Mouse (Mus musculus) duodenum, adult 2 months (tissue): Measurements from ENCODE around the gene Sh2d6. TPM values are rescaled to one million over a fixed set of nuclear protein-coding genes. Genes with fewer than 3 reads are reported as not detected.

Experiments used
- polyA plus RNA-seq: library from polyadenylated mRNA; depleted of rRNA; stranded (reverse); fragments of >200 nt; gene quantifications from 2 replicates; pipeline ENCODE4 v1.2.3, GENCODE M21; 2012; ENCODE audit warnings: low replicate concordance; rRNA removed

Sh2d6 gene
- polyA plus RNA-seq, result 13.8 and 21.4 TPM in 2 replicates

DNA sequence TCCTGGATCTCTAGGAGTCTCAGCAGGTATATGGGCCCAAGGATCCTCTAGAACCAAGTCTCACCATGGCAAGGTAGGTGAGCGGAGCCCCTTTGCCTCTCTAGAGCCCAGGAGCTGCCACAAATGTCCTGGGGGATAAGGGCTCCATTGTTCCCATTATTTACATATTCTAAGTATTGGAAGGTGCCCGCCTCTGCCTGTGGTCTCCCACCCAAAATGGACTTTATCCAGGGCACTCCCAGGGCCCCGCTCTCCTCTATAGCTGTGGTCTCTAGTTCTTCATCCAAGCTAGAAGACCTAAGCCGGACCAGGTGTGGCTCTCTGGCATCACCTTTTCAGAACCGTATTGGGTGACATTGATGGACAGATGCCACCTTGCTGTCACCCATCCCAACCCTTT, at the start of gene Sh2d6:
TSS of gene Sh2d6 (minus strand) at position 101 of the 400 bp plus-strand sequence.

DNA sequence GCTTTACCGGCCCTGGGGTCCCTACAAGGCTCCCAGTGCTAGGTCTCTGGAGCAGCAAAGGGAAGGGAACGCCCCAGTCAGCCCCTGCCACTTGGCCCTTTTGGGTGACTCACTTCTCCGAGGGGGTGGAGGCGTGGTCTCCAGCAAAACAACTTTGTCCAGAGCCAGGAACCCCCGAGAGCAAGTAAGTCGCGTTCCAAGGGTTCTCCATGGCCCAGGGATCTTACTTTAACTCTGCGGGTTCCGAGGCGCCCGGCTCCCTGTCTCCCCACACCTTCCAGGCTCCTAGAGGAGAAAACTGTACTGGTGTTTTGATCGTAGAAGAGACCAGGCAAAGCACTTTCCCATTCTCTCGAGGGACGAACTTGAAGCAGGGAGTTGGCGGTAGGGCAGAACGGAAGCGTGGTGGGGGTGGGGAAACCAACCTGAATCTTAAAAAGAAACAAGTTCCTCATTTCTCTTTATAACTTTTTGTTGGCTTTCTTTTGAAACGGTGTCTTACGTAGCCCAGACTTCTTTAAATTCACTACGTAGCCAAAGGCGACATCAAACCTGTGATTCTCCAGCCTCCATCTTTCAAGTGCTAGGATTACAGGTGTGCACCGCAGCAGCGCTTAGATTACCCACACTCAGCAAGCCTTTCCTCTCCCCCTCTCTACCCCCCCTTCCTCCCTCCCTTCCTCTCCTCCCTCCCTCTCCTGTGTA, 22.9 kb upstream of the Sh2d6 start, which contains the start of gene Capg:
TSS of gene Capg (plus strand) at position 109 of the 705 bp plus-strand sequence.

Other genes starting within 250 kb of the Sh2d6 start
- 0.60 and 0.72 TPM in 2 replicates for gene Sftpb, start 217.1 kb downstream of the Sh2d6 start, polyA plus RNA-seq
- gene Usp39, start 176.5 kb downstream of the Sh2d6 start, polyA plus RNA-seq, result 4.9 and 5.8 TPM in 2 replicates
- 6.6 and 9.1 TPM in 2 replicates for gene 0610030E20Rik, start 174.4 kb downstream of the Sh2d6 start, polyA plus RNA-seq
- 44.1 and 44.7 TPM in 2 replicates for gene Tmem150a, start 166.3 kb downstream of the Sh2d6 start, polyA plus RNA-seq
- gene Rnf181, start 154.8 kb downstream of the Sh2d6 start, polyA plus RNA-seq, result 90.6 and 127 TPM in 2 replicates
- 14.0 and 23.5 TPM in 2 replicates for gene Vamp5, start 141.2 kb downstream of the Sh2d6 start, polyA plus RNA-seq
- gene Vamp8, start 131.0 kb downstream of the Sh2d6 start, polyA plus RNA-seq, result 184 and 294 TPM in 2 replicates
- gene Ggcx, start 107.4 kb downstream of the Sh2d6 start, polyA plus RNA-seq, result 6.8 and 12.1 TPM in 2 replicates
- gene Mat2a, start 82.1 kb downstream of the Sh2d6 start, polyA plus RNA-seq, result 20.1 and 71.9 TPM in 2 replicates
- 15.4 and 48.6 TPM in 2 replicates for gene Capg, start 22.7 kb upstream of the Sh2d6 start, polyA plus RNA-seq
- 29.8 and 30.3 TPM in 2 replicates for gene Elmod3, start 76.7 kb upstream of the Sh2d6 start, polyA plus RNA-seq
- 145 and 185 TPM in 2 replicates for gene Retsat, start 76.8 kb upstream of the Sh2d6 start, polyA plus RNA-seq
- 16.1 and 19.8 TPM in 2 replicates for gene Tgoln1, start 95.3 kb upstream of the Sh2d6 start, polyA plus RNA-seq